Mouse (Mus musculus) urinary bladder, postnatal 0 days (tissue): ENCODE data around the gene Slc25a44. TPM values are rescaled to one million over a fixed set of nuclear protein-coding genes. Genes with fewer than 3 reads are reported as not detected.

Experiments
- microRNA-seq: library from miRNA; unstranded; fragments of <30 nt; microRNA quantifications from one replicate; pipeline ENCODE4, GENCODE M21; 2016
- polyA plus RNA-seq: library from polyadenylated mRNA; unstranded; fragments of >200 nt; fragmentation: Nextera tagmentation; extraction: Ambion mirVana; gene quantifications from 2 replicates; pipeline ENCODE4 v1.2.1, GENCODE M21; 2015

Slc25a44 gene
- polyA plus RNA-seq, result 10.1 TPM in 2 replicates

GRCm38 (mm10) chr3:88424605-88425329, at the start of gene Slc25a44:
TSS of gene Slc25a44 (minus strand) at chr3:88425139.

DNA sequence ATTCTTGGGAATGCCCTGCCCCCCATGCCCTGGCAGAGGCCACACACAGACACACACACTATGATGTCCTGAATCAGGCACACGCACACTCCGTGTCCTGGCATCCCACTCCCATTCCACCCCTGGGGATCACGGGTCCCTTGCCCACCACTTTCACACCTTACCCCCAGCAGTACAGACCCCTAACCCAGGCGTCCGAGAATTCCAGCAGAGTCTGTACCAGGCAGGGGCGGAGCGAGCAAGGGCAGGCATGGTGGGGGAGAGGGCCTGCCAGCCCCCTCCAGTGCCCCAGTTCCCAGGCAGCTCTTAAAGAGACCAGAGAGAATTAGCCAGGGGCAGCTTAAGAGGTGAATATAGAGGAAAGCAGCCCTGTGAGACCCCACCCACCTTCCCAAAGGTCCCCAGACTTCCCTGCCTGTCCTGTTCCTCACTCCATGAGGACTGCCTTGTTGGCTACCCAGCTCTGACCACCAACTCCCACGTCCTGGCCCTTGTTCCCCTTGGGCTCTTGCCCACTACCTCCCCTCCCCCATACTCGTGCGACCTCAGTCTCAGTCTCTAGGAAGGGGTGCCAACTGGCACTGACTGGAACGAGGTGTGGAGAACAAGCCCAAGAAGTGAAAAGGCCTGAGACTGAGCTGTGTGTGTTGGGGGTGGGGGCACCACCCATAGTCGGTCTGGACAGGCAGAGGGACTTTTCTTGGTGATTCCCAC, 36.2 kb upstream of the Slc25a44 start, which contains the start of gene Sema4a:
TSS of gene Sema4a (minus strand) at position 200 of the 714 bp plus-strand sequence.

DNA sequence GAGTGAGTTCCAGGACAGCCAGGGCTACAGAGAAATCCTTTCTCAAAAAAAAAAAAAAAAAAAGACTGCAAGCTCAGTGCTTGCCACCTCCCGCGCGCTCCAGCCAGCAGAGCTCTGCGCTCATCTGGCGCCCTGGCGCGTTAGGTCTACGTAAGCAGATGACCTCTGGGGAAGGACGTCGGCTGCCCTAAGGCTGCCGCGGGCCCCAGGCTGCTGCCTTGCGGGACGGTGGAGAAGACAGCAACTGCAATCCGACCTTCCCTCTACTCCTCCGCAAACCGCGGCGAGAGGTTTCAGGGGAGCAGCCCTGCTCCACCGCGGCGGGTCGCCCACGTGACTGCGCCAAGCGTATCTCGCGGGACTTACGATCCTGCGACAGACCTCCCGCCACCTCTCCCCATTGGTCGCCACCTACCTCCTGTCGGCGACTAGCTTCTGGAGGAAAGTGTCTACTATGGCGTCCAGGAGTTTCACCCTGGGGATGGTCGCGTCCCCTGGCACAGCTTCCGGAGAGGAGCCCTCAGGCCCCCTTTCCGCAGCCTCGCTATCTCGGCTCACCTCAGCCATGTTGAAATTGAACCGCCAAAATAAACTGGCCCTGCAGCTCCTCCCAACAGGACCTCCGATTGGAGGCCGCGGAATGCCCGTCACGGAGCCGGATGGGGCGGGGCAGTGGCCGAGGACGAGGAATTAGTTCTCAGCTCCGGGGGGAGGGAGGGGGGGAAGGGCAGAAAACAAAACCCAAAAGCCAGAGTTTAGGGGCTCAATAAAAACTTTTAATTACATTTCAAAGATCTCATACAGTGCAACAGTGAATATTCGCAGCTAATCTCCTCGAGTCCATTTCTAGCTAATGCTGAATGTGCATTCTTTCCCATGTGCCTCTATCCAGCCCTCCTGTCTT, 14.9 kb downstream of the Slc25a44 start, which contains the start of gene Pmf1:
TSS of gene Pmf1 (minus strand) at position 591 of the 904 bp plus-strand sequence.

DNA sequence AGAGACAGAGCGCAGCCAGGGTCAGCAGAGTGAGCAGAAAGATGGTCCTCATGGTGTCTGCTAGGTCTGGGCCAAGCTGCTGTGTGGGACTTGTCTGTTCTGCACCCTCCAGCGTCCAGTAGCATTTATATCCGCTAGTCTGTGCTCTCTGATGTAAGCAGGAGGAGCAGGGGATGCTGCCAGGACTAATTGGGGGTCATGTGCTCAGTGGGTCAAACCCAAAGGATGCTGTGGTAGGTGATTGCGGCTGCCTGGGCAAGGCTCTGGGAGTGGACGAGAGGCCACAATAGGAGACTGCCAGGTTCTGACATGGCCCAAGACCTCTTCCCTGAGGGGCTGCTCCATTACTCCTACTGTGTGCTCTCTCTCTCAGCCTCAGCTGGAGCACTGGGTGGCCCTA, 40.6 kb downstream of the Slc25a44 start, which contains the start of gene Bglap:
TSS of gene Bglap (minus strand) at position 101 of the 400 bp plus-strand sequence.

GRCm38 (mm10) chr3:88378599-88378998, 46.3 kb downstream of the Slc25a44 start, which contains the start of gene Bglap2:
TSS of gene Bglap2 (minus strand) at chr3:88378699.

DNA sequence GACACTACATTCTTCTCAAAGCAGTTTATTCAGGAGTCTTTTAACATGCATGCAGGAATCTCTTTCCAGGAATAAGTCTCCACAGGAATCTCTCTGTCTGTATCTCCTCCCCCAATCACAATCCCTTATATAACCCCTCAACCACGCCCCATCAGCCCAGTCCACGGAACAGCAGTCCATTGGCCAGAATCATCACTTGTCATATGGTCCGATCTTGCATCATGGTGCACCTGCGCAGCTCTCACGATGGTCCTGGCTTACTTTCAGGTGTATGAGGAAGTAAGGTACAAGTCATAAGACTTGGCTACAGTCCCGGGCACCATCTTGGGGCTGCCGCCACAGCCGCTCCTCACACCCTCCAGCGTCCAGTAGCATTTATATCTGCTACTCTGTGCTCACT, 52.3 kb downstream of the Slc25a44 start, which contains the start of gene Bglap3:
TSS of gene Bglap3 (minus strand) at position 101 of the 400 bp plus-strand sequence.

GRCm38 (mm10) chr3:88364337-88364736, 60.6 kb downstream of the Slc25a44 start, which contains the start of gene Paqr6:
TSS of gene Paqr6 (plus strand) at chr3:88364584.

Small RNAs within 50 kb of the gene (microRNA-seq; reads per million reads assigned to microRNA genes)
- not detected for gene Mir7011

Other genes with a start within 250 kb of the Slc25a44 start
- 1.3 and 2.0 TPM in 2 replicates for gene Rhbg, start 170.4 kb downstream of the Slc25a44 start, polyA plus RNA-seq
- gene Gm38392, start 137.9 kb downstream of the Slc25a44 start, polyA plus RNA-seq, result 0.20 and 0.99 TPM in 2 replicates
- 9.2 and 10.0 TPM in 2 replicates for gene Tsacc, start 128.1 kb downstream of the Slc25a44 start, polyA plus RNA-seq
- gene Cct3, start 128.0 kb downstream of the Slc25a44 start, polyA plus RNA-seq, result 308 and 322 TPM in 2 replicates
- gene Glmp, start 100.1 kb downstream of the Slc25a44 start, polyA plus RNA-seq, result 157 and 169 TPM in 2 replicates
- gene Tmem79, start 89.0 kb downstream of the Slc25a44 start, polyA plus RNA-seq, result 29.9 and 30.1 TPM in 2 replicates
- gene Smg5, start 88.9 kb downstream of the Slc25a44 start, polyA plus RNA-seq, result 25.6 and 28.1 TPM in 2 replicates
- 45.2 and 47.2 TPM in 2 replicates for gene Paqr6, start 60.6 kb downstream of the Slc25a44 start, polyA plus RNA-seq
- gene Bglap3, start 52.4 kb downstream of the Slc25a44 start, polyA plus RNA-seq, result 1.2 and 1.5 TPM in 2 replicates
- 4.9 and 8.9 TPM in 2 replicates for gene Bglap2, start 46.4 kb downstream of the Slc25a44 start, polyA plus RNA-seq
- gene Bglap, start 40.7 kb downstream of the Slc25a44 start, polyA plus RNA-seq, result 0.49 TPM in 1 of 2 replicates, not detected in the other
- 45.0 and 46.8 TPM in 2 replicates for gene Pmf1, start 14.8 kb downstream of the Slc25a44 start, polyA plus RNA-seq
- 17.7 and 20.0 TPM in 2 replicates for gene Sema4a, start 36.0 kb upstream of the Slc25a44 start, polyA plus RNA-seq
- gene Lmna, start 84.8 kb upstream of the Slc25a44 start, polyA plus RNA-seq, result 294 and 327 TPM in 2 replicates
- 2.1 TPM in 2 replicates for gene Mex3a, start 107.3 kb upstream of the Slc25a44 start, polyA plus RNA-seq
- 90.9 and 91.9 TPM in 2 replicates for gene Rab25, start 123.2 kb upstream of the Slc25a44 start, polyA plus RNA-seq
- gene Lamtor2, start 127.9 kb upstream of the Slc25a44 start, polyA plus RNA-seq, result 127 and 138 TPM in 2 replicates
- 14.4 and 16.4 TPM in 2 replicates for gene Ubqln4, start 128.6 kb upstream of the Slc25a44 start, polyA plus RNA-seq
- gene Ssr2, start 150.7 kb upstream of the Slc25a44 start, polyA plus RNA-seq, result 191 and 192 TPM in 2 replicates
- 30.4 and 30.5 TPM in 2 replicates for gene Arhgef2, start 180.8 kb upstream of the Slc25a44 start, polyA plus RNA-seq
- not detected in 2 replicates for gene Rxfp4, start 228.0 kb upstream of the Slc25a44 start, polyA plus RNA-seq